Mouse (Mus musculus) urinary bladder, postnatal 4 days (tissue): ENCODE data around the gene U2af2.

Experiments used
- DNase-seq, 2 experiments: peaks; one replicate each; pipeline ENCODE4 v3.0.0; 2021 to 2022; ENCODE audit warnings: low spot score in 2 of 2

The U2af2 gene

DNA sequence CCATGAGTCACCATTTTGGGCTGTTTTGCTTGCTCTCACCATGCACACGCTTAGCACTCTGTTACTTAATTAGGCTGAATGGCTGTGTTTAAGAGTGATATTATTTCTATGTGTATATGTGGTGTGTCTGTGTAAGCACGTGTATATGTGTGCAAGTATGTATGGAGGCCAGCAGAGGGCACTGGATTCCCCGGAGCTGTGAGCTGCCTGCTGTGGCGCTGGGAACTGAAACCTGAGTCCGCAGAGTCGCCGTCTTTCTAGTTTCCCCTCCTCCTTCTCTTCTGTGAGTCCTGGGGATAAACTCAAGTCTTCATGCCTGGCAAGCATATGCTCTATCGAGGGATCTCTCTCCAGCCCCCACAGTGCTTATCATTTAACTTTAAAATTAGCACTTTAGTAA, 47.4 kb downstream of the U2af2 start:
- DNase-seq: no peak

DNA sequence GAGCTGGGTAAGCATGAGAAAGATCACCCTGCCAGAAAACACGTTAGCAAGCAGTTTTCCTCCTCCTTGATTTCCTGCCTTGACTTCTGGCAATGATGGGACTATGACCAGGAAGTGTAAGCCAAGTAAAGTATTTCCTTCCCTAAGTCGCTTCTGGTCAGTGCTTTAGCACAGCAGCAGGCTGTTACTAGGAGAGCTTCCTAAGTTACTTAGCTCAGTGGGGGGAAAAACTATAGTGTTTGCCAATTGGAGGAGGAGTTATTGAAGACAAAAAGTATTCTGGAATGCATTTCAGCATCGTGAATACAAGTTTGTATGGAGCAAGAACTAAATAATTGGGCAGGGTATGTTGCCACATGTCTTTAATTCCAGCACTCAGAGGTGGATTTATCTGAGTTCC, 50.8 kb downstream of the U2af2 start:
- DNase-seq: peak in 1 of 2 experiments; percentile 13

DNA sequence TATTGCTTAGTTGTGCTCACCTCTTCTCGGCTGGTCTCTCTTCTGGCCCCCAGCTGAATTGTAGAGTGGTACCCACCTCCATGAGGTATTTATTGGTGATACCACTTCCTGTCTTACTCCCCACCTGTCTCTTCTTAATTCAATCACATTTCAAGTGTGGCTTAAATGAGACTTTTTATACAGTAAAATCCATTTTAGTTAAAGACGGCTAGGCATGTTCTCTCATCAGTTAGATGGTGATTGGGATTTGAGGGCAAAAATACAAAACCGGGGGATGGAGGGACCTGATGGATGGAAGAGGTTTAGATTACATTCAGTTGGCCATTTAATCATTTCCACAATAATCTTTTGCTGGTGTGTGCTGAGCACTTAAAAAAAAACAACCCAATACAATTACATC, 54.9 kb downstream of the U2af2 start, which contains the start of gene Rfpl4:
Gene Rfpl4 (minus strand): TSS at position 101 of the 400 bp plus-strand sequence.
- no peak for DNase-seq

DNA sequence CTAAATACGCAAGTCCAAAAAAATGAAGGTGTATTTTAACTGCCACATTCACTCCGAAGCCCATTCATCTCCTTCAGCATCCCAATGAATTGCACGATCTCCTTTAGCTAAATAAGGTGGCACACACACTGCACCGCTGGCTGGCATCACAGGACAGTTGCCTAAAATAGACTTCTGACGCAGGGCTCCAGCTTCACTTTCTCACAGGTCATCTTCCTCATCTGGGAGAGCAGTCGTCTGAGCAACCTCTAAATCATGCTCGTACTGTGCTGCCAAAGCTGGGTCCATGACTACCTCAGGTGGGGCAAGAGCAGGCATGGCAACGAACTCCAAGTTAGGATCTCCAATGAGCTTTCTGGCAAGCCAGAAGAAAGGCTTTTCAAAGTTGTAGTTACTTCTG, 63.1 kb downstream of the U2af2 start:
- no peak for DNase-seq

DNA sequence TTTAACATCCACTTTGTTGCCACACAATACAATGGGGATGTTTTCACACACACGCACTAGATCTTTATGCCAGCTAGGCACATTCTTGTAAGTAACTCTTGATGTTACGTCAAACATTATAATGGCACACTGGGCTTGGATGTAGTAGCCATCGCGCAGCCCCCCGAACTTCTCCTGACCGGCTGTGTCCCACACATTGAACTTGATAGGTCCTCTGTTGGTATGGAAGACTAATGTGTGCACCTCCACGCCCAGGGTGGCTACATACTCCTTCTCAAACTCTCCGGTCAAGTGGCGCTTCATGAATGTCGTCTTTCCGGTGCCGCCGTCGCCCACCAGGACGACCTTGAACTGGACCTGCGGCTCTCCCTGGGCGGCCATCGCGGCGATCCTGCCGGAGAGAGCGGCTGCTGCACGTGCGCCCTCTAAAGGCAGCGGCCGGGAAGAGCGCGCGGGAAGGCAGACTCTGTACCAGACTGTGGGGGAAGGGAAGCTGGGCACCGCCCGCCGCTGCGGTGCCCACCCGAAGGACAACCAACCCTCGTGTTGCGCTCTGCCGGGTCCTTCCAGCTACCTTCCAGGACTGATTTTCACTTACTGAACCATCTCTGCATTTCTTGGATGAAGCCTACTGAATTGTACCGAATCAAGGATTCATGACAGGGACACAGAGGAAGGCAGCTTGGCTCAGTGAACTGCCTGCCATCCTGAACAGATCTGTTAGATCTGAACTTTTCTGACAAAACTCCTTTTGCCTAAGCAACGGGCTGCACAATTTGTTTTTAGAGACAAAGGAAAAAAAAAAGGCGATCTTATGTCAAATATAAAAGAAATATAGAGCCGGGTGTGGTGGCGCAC, 63.8 kb downstream of the U2af2 start, which contains the start of gene Rasl2-9:
Gene Rasl2-9 (minus strand): TSS at position 402 of the 858 bp plus-strand sequence.
- peak; percentile 76 to 80 for DNase-seq
